Mouse (Mus musculus): ENCODE data around the gene Cog1. TPM values are rescaled to one million over a fixed set of nuclear protein-coding genes. Genes with fewer than 3 reads are reported as not detected.

Gene Cog1
- total RNA-seq, 2 experiments from 2014 or later: 17.6 to 18.3 TPM

DNA sequence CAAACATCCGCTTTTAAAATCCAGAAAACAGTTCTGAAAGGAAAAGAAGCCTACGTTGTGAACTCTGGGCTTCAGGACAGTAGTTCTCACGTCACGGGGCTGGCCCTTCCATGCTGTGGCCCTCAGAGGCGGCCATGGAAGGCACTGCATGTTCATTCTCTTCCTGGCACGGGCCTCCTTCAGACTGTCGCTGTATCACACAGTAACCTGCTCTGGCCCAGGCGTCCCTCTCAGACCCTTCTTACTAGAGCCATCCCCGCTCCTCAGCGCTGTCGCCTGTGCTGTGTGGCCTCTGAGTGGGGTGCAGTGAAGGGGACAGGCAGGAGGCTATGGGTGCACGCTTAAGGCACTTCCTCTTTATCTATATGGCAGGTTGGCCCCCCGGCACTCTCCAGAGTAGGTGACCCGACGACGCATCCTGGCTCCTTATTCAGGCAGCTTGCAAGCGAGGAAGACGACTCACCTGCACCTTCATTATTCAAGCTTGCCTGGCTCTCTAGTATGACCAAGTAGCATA is 12.9 kb downstream of the Cog1 start:
- DNase-seq: no peak
- intact Hi-C loops (cut with DNase I): no loop called here

GRCm38 (mm10) chr11:113664279-113664678 is 15.3 kb downstream of the Cog1 start:
- no peak for DNase-seq
- intact Hi-C loops (cut with DNase I): no loop called here

- DNase-seq: no peak
- intact Hi-C loops (cut with DNase I): no loop called here
These were observed 17.2 kb downstream of the Cog1 start for GRCm38 (mm10) chr11:113666205-113666604.

- no peak for DNase-seq
- intact Hi-C loops (cut with DNase I): no loop called here
These were observed 17.7 kb downstream of the Cog1 start for GRCm38 (mm10) chr11:113666648-113667047.

- no peak for DNase-seq
- intact Hi-C loops (cut with DNase I): no loop called here
These were observed 18.2 kb downstream of the Cog1 start for GRCm38 (mm10) chr11:113667122-113667521.

GRCm38 (mm10) chr11:113667704-113668103 is 18.7 kb downstream of the Cog1 start:
- intact Hi-C loops (cut with DNase I): no loop called here
- DNase-seq: no peak

- no peak for DNase-seq
- intact Hi-C loops (cut with DNase I): no loop called here
These were observed 19.9 kb downstream of the Cog1 start for GRCm38 (mm10) chr11:113668857-113669256.

DNA sequence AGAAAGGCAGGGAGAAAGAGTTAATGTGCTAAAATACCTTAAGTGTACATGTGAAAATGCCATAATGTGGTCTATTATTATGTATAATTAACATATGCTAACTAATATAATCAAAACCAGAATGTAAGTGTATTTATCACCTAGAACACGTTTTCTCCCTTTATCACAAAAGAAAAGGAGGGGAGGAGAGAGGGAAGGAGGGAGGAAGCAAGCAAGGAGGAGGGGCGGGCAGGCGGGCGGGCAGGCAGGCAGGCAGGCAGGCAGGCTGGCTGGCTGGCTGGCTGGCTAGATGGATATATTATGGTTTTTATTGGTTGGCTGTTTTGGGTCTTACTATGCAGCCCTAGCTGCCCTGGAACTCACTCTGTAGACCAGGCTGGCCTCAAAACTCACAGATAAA is 20.7 kb downstream of the Cog1 start:
- no peak for DNase-seq
- intact Hi-C loops (cut with DNase I): no loop called here

DNA sequence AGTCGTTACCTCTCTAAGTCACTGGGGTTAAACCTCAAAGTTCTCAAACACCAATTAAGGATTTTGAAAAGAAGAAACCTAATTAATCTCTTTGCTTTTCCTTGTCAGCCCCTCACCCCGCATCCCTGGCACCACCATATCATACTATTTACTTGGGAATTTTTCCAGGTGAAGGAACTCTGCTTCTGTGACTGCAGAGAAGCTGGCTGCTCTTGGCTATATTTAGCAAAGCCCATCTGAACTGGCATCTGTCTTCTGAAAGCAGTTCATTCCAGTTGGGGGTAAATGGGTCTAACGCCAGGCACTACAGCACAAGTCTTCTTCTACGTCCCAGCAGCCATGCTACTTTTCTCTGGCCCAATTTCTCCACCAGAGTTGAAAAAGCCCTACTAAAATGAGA is 24.6 kb downstream of the Cog1 start:
- intact Hi-C loops (cut with DNase I): no loop called here
- DNase-seq: no peak

DNA sequence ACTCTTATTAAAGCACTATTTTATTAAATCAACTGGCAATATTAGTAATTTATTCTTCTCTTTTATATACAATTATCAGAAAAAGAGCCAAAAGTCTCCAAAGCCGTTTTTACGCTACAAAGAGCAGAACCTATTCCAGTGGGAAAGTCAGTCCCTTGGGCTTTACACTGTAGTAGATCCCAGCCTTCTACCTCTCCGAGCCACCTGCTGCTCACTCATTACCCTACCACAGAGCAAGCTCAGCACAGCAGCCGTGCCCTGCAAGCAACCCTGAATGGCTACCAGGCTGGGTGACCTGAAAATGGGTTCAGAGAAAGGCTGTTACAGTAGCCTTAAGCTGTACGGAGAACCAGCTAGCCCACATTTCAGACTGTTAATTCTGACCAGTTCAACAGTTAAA is 25.6 kb downstream of the Cog1 start:
- DNase-seq: no peak

DNA sequence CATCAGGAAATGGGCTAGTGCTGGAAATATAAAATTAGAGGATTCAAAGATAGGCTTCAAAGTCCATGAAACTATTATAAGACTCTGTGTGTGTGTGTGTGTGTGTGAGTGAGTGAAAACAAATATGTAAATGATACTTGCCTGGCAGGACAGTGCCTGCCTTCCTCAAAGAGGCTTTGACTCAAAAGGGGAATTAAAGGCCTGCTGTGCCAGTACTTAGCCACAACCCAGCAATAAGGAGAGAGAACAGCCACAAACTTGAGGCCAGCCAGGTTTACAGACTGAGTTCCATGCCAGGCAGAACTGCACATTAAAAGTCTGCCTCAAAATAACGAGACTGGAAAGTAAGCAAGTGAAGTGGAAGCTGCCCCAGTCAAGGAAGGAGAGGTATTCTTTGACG is 27.9 kb downstream of the Cog1 start:
- intact Hi-C loops (cut with DNase I): no loop called here
- no peak for DNase-seq

More for the DNA sequence above, 25.6 kb downstream of the Cog1 start:
- intact Hi-C loops (cut with DNase I): no loop called here

DNA sequence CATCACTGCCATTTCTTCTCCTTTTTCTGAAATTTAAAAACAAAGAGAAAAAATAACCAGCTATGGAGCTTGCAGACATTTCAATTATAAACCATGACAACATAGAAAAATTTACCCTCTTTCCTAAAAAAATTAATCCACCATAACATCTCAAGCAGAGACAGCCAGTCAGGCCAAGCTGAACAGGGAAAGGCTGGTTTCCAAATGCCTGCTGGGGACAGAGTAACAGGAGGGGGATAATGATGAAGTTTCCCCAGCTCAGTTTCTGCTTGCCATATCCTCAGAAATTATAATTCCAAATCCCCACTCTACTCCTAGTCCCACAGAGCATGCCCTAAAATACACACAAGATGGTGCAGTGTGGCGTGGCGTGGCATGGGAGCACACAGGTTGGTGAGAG is 28.4 kb downstream of the Cog1 start:
- no peak for DNase-seq
- intact Hi-C loops (cut with DNase I): no loop called here

DNA sequence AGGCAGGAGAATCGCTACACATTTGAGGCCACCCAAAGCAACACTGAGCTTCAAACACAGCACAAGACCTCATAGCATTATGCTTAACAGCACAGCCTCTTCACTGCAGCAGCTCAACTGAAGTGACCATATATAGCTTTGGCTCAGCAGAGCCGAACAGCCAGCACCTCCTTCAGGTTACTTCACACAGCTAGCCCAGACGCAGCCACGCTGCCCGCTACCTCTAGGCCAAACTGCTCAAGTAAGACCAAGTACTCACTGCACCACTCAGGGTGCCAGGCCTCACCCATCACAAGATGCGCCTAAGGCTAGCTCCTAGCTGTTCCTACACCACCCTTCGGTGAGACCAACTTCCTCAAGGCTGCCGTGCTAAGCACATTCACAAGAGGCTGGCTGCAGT is 29.4 kb downstream of the Cog1 start:
- intact Hi-C loops (cut with DNase I): no loop called here
- no peak for DNase-seq

DNA sequence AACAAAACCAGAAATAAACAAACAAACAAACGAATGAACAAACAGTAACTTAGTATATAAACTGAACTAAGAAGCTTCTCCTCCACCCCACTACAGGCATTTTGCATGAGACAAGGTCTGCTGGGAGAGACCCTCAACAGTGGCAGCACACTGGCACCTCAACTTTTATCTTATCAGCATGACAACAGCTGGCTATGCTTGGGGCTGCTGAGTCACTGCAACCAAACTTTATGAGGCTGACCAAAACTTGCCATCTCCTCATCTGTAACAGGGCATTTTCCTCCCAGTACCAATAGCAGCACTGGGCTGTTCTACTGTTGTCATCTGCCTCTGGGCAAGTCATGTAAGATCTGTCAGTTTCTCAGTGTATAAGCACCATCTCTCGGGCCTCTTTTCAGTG is 32.0 kb downstream of the Cog1 start:
- intact Hi-C loops (cut with DNase I): no loop called here
- DNase-seq: no peak

DNA sequence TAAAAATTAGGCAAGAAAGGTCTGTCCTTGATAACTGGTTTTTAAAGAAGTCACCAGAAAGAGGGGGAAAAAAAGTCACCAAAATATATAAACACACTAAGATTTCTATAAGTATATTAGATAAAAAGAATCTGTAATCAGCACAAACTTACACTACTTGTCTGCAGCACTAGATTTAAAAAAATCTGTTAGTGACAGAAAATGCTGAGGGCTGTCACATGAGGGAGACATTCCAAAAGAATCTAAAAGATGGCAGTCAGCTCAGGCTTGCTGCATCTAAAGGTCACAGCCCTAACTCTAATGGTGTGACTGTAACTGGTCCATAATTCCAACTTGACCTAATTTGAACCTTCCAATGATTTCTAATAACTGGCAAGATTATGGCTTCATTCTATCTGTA is 33.0 kb downstream of the Cog1 start:
- DNase-seq: no peak
- intact Hi-C loops (cut with DNase I): no loop called here

GRCm38 (mm10) chr11:113682897-113683626 is 34.1 kb downstream of the Cog1 start:
- peak; percentile 25 to 30 for DNase-seq
- intact Hi-C loops (cut with DNase I): no loop called here

DNA sequence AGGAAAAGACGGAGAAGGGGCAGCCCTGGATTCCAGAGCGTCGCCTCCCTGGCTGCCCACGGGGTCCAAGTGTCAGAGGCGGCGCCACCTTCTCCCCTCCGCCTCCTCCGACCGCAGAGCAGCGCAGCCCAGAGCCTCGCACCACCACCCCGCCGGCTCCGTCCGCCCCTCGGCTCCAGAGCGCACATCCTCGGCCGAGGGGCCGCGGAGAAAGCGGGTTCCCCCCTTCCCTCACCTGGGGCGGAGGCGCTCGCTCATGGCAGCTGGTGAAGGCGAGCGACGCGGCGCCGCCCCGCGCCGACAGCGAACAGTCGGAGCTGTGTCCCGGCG is 34.6 kb downstream of the Cog1 start:
- intact Hi-C loops (cut with DNase I): no loop called here
- DNase-seq: no peak

- peak; percentile 97 to 98 for DNase-seq
- intact Hi-C loops (cut with DNase I): loop anchor here (2.0 kb wide), 1 partner anchor 35 kb away; the partner anchor contains the start of gene Cog1
These were observed 35.2 kb downstream of the Cog1 start, which contains the start of the genes Fam104a and D11Wsu47e for GRCm38 (mm10) chr11:113683957-113684706. Gene Fam104a, minus strand, starts transcription at chr11:113684155. Gene D11Wsu47e, plus strand, starts transcription at chr11:113684412.

- intact Hi-C loops (cut with DNase I): loop anchor here (2.0 kb wide), 1 partner anchor 36 kb away; the partner anchor contains the start of gene Cog1
- no peak for DNase-seq
These were observed 35.9 kb downstream of the Cog1 start for GRCm38 (mm10) chr11:113684707-113685426.

GRCm38 (mm10) chr11:113687031-113687430 is 38.1 kb downstream of the Cog1 start:
- intact Hi-C loops (cut with DNase I): no loop called here
- no peak for DNase-seq

DNA sequence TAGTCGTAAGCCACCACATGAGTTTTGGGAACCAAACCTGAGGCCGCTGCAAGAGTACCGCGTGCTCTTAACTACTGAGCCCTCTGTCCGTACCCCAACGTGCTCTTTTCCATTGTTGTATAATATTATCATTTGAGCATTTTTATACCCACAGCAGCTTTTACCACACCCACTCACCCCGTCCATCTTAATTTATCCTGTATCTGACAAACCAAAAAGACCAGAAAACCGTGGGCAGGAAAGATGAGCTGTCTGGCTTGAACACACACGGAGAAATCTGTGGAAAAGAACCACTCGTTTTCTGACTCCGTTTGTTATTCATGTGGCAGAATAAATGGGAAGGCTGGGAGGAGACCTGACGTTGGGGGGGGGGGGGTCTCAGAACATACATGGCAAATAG is 41.5 kb downstream of the Cog1 start:
- intact Hi-C loops (cut with DNase I): no loop called here
- no peak for DNase-seq
